ENCODE assay signal across 9 mouse cellular contexts in the genomic region with DNA sequence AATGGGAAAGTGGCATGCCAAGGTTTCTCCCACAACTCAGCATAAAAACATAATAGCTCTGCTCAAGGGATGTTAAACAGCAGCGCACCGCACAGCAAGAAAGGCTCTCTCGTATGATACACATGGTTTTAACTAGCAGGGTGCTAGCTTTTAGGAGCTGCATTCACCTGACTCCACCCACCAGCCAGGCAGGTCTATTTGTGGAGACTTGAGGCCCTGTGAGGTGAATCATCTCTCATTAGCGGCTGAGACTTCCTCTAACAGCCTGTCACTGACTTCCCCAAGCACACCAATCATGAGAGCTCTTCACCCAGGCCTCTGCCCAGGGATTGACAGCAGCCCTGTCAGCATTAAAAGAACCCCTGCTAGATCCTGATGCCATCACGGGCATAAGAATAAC.
DNase-seq lines count a peak whose midpoint lies in the region; ATAC-seq and TF ChIP-seq lines count a peak whose summit lies in the region.
"Had no signal": no experiment of that assay in that cellular context is flagged by ENCODE, and none has a peak within 500 bp of the region (broad histone marks: within the 10 kb centered on the region; RNA-seq: fewer than 3 reads in every experiment).

No protein-coding gene starts in this region.

- TF ChIP-seq POLR2A in bone marrow macrophage, adult 2 months (IDR thresholded peaks at IDR 0.05; ENCODE audit: borderline replicate concordance, low read depth, low read length), result no peak
- TF ChIP-seq POLR2A in olfactory bulb, adult 2 months (IDR thresholded peaks at IDR 0.05; ENCODE audit: insufficient read depth, low read depth, low read length), result no peak

- peak; percentile 80 to 91 for ATAC-seq in hematopoietic stem cell, adult 5-6 weeks (replicated peaks in 1 of 2; ENCODE audit: insufficient read depth in 1 of 2, low FRiP score in 2 of 2, low TSS enrichment in 1 of 2, low read depth in 1 of 2, poor library complexity in 2 of 2, severe bottlenecking in 2 of 2)
- ATAC-seq in kidney, embryonic 14.5 days (ENCODE audit: low FRiP score, low TSS enrichment), result no peak

- no peaks in the 10 kb centered on the region for H3K27me3 ChIP-seq in kidney, embryonic 14.5 days (ENCODE audit: control insufficient read depth, insufficient read depth, low read length)
- H3K27me3 ChIP-seq: heart, embryonic 15.5 days had no signal

- H3K4me2 ChIP-seq in kidney, embryonic 14.5 days (replicated peaks; ENCODE audit: low read depth, low read length), result no peak overlapping the region
- H3K4me2 ChIP-seq: heart, embryonic 15.5 days had no signal

- H3K4me1 ChIP-seq in bone marrow macrophage, adult 2 months (ENCODE audit: control insufficient read depth, insufficient read depth, low read length), result peaks cover 53% of the 10 kb centered on the region
- H3K4me1 ChIP-seq in olfactory bulb, adult 2 months (ENCODE audit: control insufficient read depth, insufficient read depth, low read length), result peaks cover 13% of the 10 kb centered on the region
- H3K4me1 ChIP-seq in kidney, embryonic 14.5 days (ENCODE audit: control insufficient read depth, insufficient read depth, low read length), result no peaks in the 10 kb centered on the region
- H3K4me1 ChIP-seq: heart, embryonic 15.5 days had no signal

- no peaks in the 10 kb centered on the region for H3K36me3 ChIP-seq in kidney, embryonic 14.5 days (ENCODE audit: control insufficient read depth, insufficient read depth, low read length)
- H3K36me3 ChIP-seq: heart, embryonic 15.5 days had no signal

- TF ChIP-seq CTCF in layer of hippocampus, adult 2 months (conservative IDR thresholded peaks at IDR 0.05), result no peak
- no peak for TF ChIP-seq CTCF in bone marrow macrophage, adult 2 months (IDR thresholded peaks at IDR 0.05; ENCODE audit: low read depth, low read length)
- no peak for TF ChIP-seq CTCF in olfactory bulb, adult 2 months (IDR thresholded peaks at IDR 0.05; ENCODE audit: insufficient read depth, low read depth, low read length)

- H3K9ac ChIP-seq in kidney, embryonic 14.5 days (ENCODE audit: low read depth, low read length), result no peak overlapping the region
- H3K9ac ChIP-seq: heart, embryonic 15.5 days had no signal

- no peaks in the 10 kb centered on the region for H3K9me3 ChIP-seq in kidney, embryonic 14.5 days (ENCODE audit: control insufficient read depth, low read length)
- H3K9me3 ChIP-seq: heart, embryonic 15.5 days had no signal

- no peak overlapping the region for H3K4me3 ChIP-seq in layer of hippocampus, adult 2 months
- peak overlapping the region; percentile 21; the same call in 1 of the 2 replicates for H3K4me3 ChIP-seq in bone marrow macrophage, adult 2 months (ENCODE audit: insufficient read depth, low read length)
- no peak overlapping the region for H3K4me3 ChIP-seq in olfactory bulb, adult 2 months (ENCODE audit: insufficient read depth, low read depth, low read length)
- H3K4me3 ChIP-seq in kidney, embryonic 14.5 days (ENCODE audit: low read length), result no peak overlapping the region
- H3K4me3 ChIP-seq: heart, embryonic 15.5 days had no signal

- peak overlapping the region; percentile 46; the same call in 1 of the 2 replicates for H3K27ac ChIP-seq in layer of hippocampus, adult 2 months
- H3K27ac ChIP-seq in bone marrow macrophage, adult 2 months (ENCODE audit: insufficient read depth, low read depth, low read length), result peak overlapping the region; percentile 76
- H3K27ac ChIP-seq in olfactory bulb, adult 2 months (ENCODE audit: insufficient read depth, low read depth, low read length), result peak overlapping the region; percentile 95
- no peak overlapping the region for H3K27ac ChIP-seq in kidney, embryonic 14.5 days (ENCODE audit: low read depth, low read length)
- H3K27ac ChIP-seq: heart, embryonic 15.5 days had no signal

- peak in 1 of 2 experiments; percentile 23 for DNase-seq in layer of hippocampus, adult 2 months (ENCODE audit: low spot score in 2 of 2)
- no peak for DNase-seq in layer of hippocampus, postnatal 10 days (ENCODE audit: low spot score in 2 of 2)
- no peak for DNase-seq in yolk sac, embryonic 10.5 days (ENCODE audit: low spot score)
- DNase-seq in kidney, postnatal 4 days, result no peak

- 18% methylated on average over 5 of the region's 5 CpGs for WGBS in olfactory bulb, adult 2 months
- 60% methylated on average over 5 of the region's 5 CpGs for WGBS in kidney, embryonic 14.5 days
